Mouse (Mus musculus) neural tube, embryonic 14.5 days (tissue): ENCODE data around the gene Cryab. TPM values are rescaled to one million over a fixed set of nuclear protein-coding genes. Genes with fewer than 3 reads are reported as not detected.
A peak's percentile ranks its signal among the peaks of the same experiment; 100 is the strongest.

Experiments
- ATAC-seq: fragments of 200-750 bp; cut with Nextera tagmentation; 2 replicates; pipeline ENCODE4 v1.8.0; 2017; ENCODE audit warnings: low read depth, mild to moderate bottlenecking, moderate TSS enrichment, moderate library complexity
- H3K27ac ChIP-seq: fragments of 300-500 bp; sonication (generic); 2 replicates; pipeline ENCODE4 v1.5.1; 2014; ENCODE audit warnings: low read depth, mild to moderate bottlenecking, control low read depth, low read length, moderate library complexity, mixed read lengths
- H3K27me3 ChIP-seq: fragments of 300-500 bp; sonication (generic); 2 replicates; pipeline ENCODE4 v1.6.1; 2014; ENCODE audit warnings: low read length; ENCODE audit not compliant: control insufficient read depth, insufficient read depth
- H3K36me3 ChIP-seq: fragments of 300-500 bp; sonication (generic); 2 replicates; pipeline ENCODE4 v1.6.1; 2014; ENCODE audit warnings: low read length, mixed read lengths; ENCODE audit not compliant: control insufficient read depth, insufficient read depth
- H3K4me1 ChIP-seq: fragments of 300-500 bp; sonication (generic); 2 replicates; pipeline ENCODE4 v1.6.1; 2014; ENCODE audit warnings: low read length; ENCODE audit not compliant: control insufficient read depth, insufficient read depth
- H3K4me2 ChIP-seq: fragments of 300-500 bp; sonication (generic); 2 replicates; pipeline ENCODE4 v1.6.1; 2014; ENCODE audit warnings: mild to moderate bottlenecking, low read depth, low read length, control low read depth
- H3K4me3 ChIP-seq: fragments of 300-500 bp; sonication (generic); 2 replicates; pipeline ENCODE4 v1.5.1; 2014; ENCODE audit warnings: low read depth, low read length, control low read depth, mixed read lengths
- H3K9ac ChIP-seq: fragments of 300-500 bp; sonication (generic); replicated peaks from 2 replicates; pipeline ENCODE4 v1.6.1; 2014; ENCODE audit warnings: low read depth, mild to moderate bottlenecking, control low read depth, low read length, mixed read lengths
- H3K9me3 ChIP-seq: fragments of 300-500 bp; sonication (generic); 2 replicates; pipeline ENCODE4 v1.6.1; 2016; ENCODE audit warnings: low read length; ENCODE audit not compliant: control insufficient read depth
- WGBS: fragments of 180-500 bp; shearing (Covaris S2); extraction: QIAGEN DNeasy Blood & Tissue Kit; methylation state at CpG from one replicate; pipeline ENCODE4 v1.1.7; 2014; 5-methylcytosine and 5-hydroxymethylcytosine counted together
- polyA plus RNA-seq: library from polyadenylated mRNA; unstranded; fragments of >200 nt; fragmentation: Nextera tagmentation; extraction: Ambion mirVana; gene quantifications from 2 replicates; pipeline ENCODE4 v1.2.1, GENCODE M21; 2014

The Cryab gene
- polyA plus RNA-seq, 1 experiment from 2014 or later: 3.4 TPM

- 83% methylated on average over 2 of the region's 2 CpGs for WGBS
- H3K27ac ChIP-seq: peak overlapping the region; percentile 66; the same call in 1 of the 2 replicates
- 0 out of 2 replicates have a peak overlapping the region, but pooled peaks have one; percentile 17 for H3K9ac ChIP-seq
- peaks cover 26% of the 10 kb centered on the region; the same call in 1 of the 2 replicates for H3K4me1 ChIP-seq
- no peaks in the 10 kb centered on the region for H3K36me3 ChIP-seq
- no peak for ATAC-seq
- no peaks in the 10 kb centered on the region for H3K27me3 ChIP-seq
- no peaks in the 10 kb centered on the region for H3K9me3 ChIP-seq
- H3K4me3 ChIP-seq: no peak overlapping the region
- H3K4me2 ChIP-seq: peak overlapping the region; percentile 74
Observed at GRCm38 (mm10) chr9:50724147-50724546, 27.0 kb upstream of the Cryab start.

DNA sequence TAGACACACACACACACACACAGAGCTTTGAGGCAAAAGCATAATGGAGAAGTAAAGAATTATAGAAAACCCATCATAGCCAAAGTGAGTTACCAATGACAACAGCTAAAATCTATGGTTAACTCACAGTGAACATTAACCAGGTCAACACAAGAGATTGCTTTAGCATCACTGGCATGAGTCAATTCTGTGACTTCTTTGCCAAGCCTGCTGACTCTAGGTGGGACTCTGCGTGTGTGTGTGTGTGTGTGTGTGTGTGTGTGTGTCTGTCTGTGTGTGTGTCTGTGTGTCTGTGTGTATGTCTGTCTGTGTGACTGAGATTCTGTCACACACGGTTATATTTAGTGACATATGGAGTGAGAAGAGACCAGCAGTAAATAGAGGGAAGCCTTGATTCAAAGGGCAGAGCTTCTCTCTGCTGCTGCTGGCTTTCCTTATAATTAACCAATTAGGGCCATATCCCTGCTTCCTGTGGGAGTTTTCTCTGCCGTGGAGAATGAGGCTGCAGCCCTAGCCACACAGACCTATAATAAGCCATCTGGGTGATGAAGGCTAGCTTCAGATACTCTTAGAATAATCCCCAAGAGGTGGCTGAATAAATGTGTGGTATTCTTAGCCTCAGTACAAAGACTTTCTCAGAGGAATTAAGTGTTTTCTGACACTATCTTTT lies 26.3 kb upstream of the Cryab start:
- H3K9ac ChIP-seq: no peak overlapping the region; the same call in 1 of the 2 replicates
- no peaks in the 10 kb centered on the region for H3K27me3 ChIP-seq
- H3K9me3 ChIP-seq: no peaks in the 10 kb centered on the region
- peaks cover 26% of the 10 kb centered on the region; the same call in 1 of the 2 replicates for H3K4me1 ChIP-seq
- H3K36me3 ChIP-seq: no peaks in the 10 kb centered on the region
- H3K27ac ChIP-seq: peak overlapping the region; percentile 3; the same call in 1 of the 2 replicates
- H3K4me2 ChIP-seq: peak overlapping the region; percentile 74; the same call in 1 of the 2 replicates
- ATAC-seq: no peak
- H3K4me3 ChIP-seq: no peak overlapping the region
- WGBS: 29% methylated on average over 3 of the region's 3 CpGs

DNA sequence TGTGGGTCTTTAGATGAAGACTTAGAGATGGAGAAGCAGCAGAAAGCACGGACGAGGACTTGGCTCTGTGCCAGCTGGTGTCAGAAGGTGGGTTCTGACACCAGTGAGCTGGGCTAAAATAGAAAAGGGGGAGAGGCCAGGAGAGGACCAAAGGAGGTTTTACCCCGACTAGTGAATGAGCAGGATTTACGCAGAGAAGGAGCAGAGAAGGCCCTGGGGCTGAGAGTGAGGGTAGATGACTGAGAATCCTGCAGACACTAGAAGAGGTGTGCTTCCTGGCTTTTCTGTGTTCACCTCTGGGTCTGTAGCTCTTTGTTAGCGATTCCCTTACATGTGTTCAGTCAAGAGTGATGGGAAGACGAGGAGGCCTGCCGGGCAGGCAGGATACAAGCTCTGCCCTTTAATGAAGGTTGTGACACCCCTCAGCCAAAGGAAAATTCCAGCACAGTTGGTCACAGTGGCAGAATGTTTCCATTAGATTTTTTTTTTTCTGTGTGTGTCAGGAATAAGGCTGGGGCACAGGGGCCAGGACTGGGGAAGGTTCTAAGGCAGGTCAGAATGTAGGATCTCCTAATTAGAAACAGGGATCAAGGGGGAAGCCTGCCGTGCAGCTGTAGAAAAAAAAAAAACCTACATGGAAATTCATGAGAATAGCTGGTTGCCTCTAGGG lies 25.1 kb upstream of the Cryab start:
- H3K36me3 ChIP-seq: no peaks in the 10 kb centered on the region

GRCm38 (mm10) chr9:50727171-50727924 lies 23.8 kb upstream of the Cryab start:
- Histone ChIP-seq H3K4me1 (peaks cover 21% of the 10 kb centered on the region; the same call in 1 of the 2 replicates), H3K4me2 (peak overlapping the region; percentile 74), H3K36me3 (no peaks in the 10 kb centered on the region), H3K9ac (peak overlapping the region; percentile 74), H3K27ac (peak overlapping the region; percentile 72), H3K9me3 (no peaks in the 10 kb centered on the region), H3K4me3 (peak overlapping the region; percentile 59), H3K27me3 (no peaks in the 10 kb centered on the region)
- WGBS: 2% methylated on average over 29 of the region's 30 CpGs
- ATAC-seq: peak; percentile 19

More for the DNA sequence above, 25.1 kb upstream of the Cryab start:
- Histone ChIP-seq H3K9me3 (no peaks in the 10 kb centered on the region), H3K27me3 (no peaks in the 10 kb centered on the region), H3K4me2 (peak overlapping the region; percentile 74), H3K4me1 (peaks cover 25% of the 10 kb centered on the region; the same call in 1 of the 2 replicates), H3K27ac (peak overlapping the region; percentile 74), H3K9ac (peak overlapping the region; percentile 74), H3K4me3 (peak overlapping the region; percentile 59)
- ATAC-seq: no peak
- WGBS: 32% methylated on average over 8 of the region's 8 CpGs

DNA sequence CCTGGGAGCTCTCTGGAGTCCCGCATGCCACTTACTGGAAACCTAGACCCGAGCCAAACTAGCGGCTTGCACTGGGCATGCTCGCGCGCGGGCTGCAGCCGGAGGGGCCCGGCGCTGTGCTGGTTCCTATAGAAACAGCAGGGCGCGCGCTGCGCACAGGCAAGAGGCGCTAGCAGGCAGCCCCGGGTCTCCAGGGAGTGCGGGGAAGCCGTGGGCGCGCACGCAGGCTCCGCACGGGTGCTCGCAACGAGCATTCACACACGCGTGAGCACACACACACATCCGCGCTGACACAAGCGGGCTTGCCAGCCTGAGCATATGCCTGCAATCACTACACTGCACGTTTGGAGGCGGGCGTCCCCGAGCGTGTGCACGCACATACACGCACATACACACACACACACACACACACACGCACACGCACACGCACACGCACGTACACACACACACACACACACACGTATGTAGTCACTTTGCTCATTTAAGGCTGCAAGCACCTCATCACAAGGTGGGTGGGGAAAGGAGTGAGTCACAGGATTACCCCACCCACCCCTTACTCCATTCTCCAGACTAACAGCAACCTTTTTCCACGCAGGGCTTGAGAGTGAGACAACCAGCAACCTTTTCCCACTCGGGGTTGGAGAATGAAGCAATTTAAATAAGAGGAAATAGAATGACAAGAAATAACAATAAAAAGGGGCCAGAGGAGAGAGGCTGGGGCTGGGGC lies 23.0 kb upstream of the Cryab start:
- Histone ChIP-seq H3K27ac (peak overlapping the region; percentile 72), H3K9ac (peak overlapping the region; percentile 74), H3K4me1 (peaks cover 21% of the 10 kb centered on the region; the same call in 1 of the 2 replicates), H3K4me2 (peak overlapping the region; percentile 74), H3K36me3 (no peaks in the 10 kb centered on the region), H3K9me3 (no peaks in the 10 kb centered on the region), H3K27me3 (no peaks in the 10 kb centered on the region), H3K4me3 (peak overlapping the region; percentile 59)
- under 1% methylated on average over 42 of the region's 45 CpGs for WGBS
- peak; percentile 97 for ATAC-seq

DNA sequence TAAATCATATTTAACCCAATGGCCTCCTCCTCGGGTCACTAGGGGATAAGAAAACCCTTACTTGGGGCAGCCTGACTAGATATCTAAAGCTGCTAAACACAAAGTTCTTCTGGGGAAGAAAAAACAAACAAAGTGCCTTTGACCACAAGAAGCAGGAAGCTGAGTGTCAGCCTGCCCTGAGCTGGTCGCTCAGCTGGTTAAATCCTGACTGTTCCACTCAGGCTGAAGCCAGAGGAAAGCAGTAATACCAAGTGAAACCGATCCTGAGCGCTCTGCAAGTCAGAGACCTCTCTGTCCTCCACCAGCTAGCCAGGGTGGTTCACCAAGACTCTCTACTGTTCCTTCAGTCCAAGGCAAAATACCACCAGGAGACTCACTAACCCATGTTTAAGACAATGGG lies 21.5 kb upstream of the Cryab start:
- WGBS: 68% methylated on average over 4 of the region's 4 CpGs
- ATAC-seq: no peak
- Histone ChIP-seq H3K9ac (no peak overlapping the region), H3K4me1 (peaks cover 15% of the 10 kb centered on the region; the same call in 1 of the 2 replicates), H3K27ac (no peak overlapping the region), H3K36me3 (no peaks in the 10 kb centered on the region), H3K27me3 (no peaks in the 10 kb centered on the region), H3K4me2 (no peak overlapping the region), H3K4me3 (no peak overlapping the region), H3K9me3 (no peaks in the 10 kb centered on the region)

GRCm38 (mm10) chr9:50732560-50732959 lies 18.6 kb upstream of the Cryab start:
- H3K9ac ChIP-seq: no peak overlapping the region
- 1% methylated on average over 4 of the region's 4 CpGs for WGBS
- no peak overlapping the region for H3K4me2 ChIP-seq
- H3K27me3 ChIP-seq: no peaks in the 10 kb centered on the region
- H3K27ac ChIP-seq: no peak overlapping the region
- H3K4me3 ChIP-seq: no peak overlapping the region
- ATAC-seq: no peak
- H3K36me3 ChIP-seq: no peaks in the 10 kb centered on the region
- no peaks in the 10 kb centered on the region for H3K4me1 ChIP-seq
- H3K9me3 ChIP-seq: no peaks in the 10 kb centered on the region

GRCm38 (mm10) chr9:50734989-50735388 lies 16.1 kb upstream of the Cryab start:
- ATAC-seq: no peak
- H3K4me3 ChIP-seq: 0 out of 2 replicates have a peak overlapping the region, but pooled peaks have one; percentile 9
- peak overlapping the region; percentile 23; the same call in 1 of the 2 replicates for H3K4me2 ChIP-seq
- no peaks in the 10 kb centered on the region for H3K27me3 ChIP-seq
- WGBS: 2% methylated on average over 9 of the region's 9 CpGs
- no peak overlapping the region for H3K9ac ChIP-seq
- H3K36me3 ChIP-seq: no peaks in the 10 kb centered on the region
- H3K4me1 ChIP-seq: 0 out of 2 replicates have a peak, but pooled peaks cover 6% of the 10 kb centered on the region
- no peak overlapping the region for H3K27ac ChIP-seq
- H3K9me3 ChIP-seq: no peaks in the 10 kb centered on the region
